24 mouse cellular contexts compared by ENCODE assay signal in genomic region chr10:44636061-44636460, GRCm38 (mm10).
DNase-seq lines count a peak whose midpoint lies in the region; ATAC-seq and TF ChIP-seq lines count a peak whose summit lies in the region.
"Had no signal": no experiment of that assay in that cellular context is flagged by ENCODE, and none has a peak within 500 bp of the region (broad histone marks: within the 10 kb centered on the region; RNA-seq: fewer than 3 reads in every experiment).

No protein-coding gene starts in this region.

- peaks cover 14% of the 10 kb centered on the region for H3K4me1 ChIP-seq in liver, postnatal 0 days (ENCODE audit: insufficient read depth)
- H3K4me1 ChIP-seq in spleen, adult 2 months (ENCODE audit: control insufficient read depth, insufficient read depth, insufficient read length): peaks cover 36% of the 10 kb centered on the region
- peaks cover 55% of the 10 kb centered on the region for H3K4me1 ChIP-seq in bone marrow macrophage, adult 2 months (ENCODE audit: control insufficient read depth, insufficient read depth, low read length)
- H3K4me1 ChIP-seq: embryonic facial prominence, embryonic 13.5 days; forebrain, embryonic 12.5 days; hindbrain, embryonic 12.5 days had no signal

- H3K27me3 ChIP-seq in liver, postnatal 0 days (ENCODE audit: insufficient read depth, low read length): no peaks in the 10 kb centered on the region
- H3K27me3 ChIP-seq in spleen, adult 2 months (ENCODE audit: control insufficient read depth, insufficient read depth, low read length): no peaks in the 10 kb centered on the region
- H3K27me3 ChIP-seq in splenic B cell, adult 2 months (ENCODE audit: control insufficient read depth, insufficient read depth, low read length, poor library complexity, severe bottlenecking): no peaks in the 10 kb centered on the region
- H3K27me3 ChIP-seq: embryonic facial prominence, embryonic 13.5 days; forebrain, embryonic 12.5 days; hindbrain, embryonic 12.5 days had no signal

- H3K36me3 ChIP-seq in liver, postnatal 0 days (replicated peaks; ENCODE audit: insufficient read depth, low read length): no peaks in the 10 kb centered on the region
- no peaks in the 10 kb centered on the region for H3K36me3 ChIP-seq in spleen, adult 2 months (ENCODE audit: control insufficient read depth, insufficient read depth, low read length)
- H3K36me3 ChIP-seq in splenic B cell, adult 2 months (ENCODE audit: control insufficient read depth, insufficient read depth, low read length, poor library complexity, severe bottlenecking): no peaks in the 10 kb centered on the region
- H3K36me3 ChIP-seq: embryonic facial prominence, embryonic 13.5 days; forebrain, embryonic 12.5 days; G1E; hindbrain, embryonic 12.5 days had no signal

- DNase-seq in liver, postnatal 0 days: no peak
- DNase-seq in liver: no peak
- DNase-seq in spleen, adult 2 months (ENCODE audit: low read depth in 1 of 2, low spot score in 2 of 2): peak; percentile 59 to 67
- no peak for DNase-seq in spleen, adult 12 weeks (ENCODE audit: low spot score)
- peak; percentile 71 for DNase-seq in splenic B cell, adult 2 months (ENCODE audit: low read depth, low spot score)
- DNase-seq in frontal cortex, postnatal 14 days (ENCODE audit: low spot score in 2 of 2): no peak
- no peak for DNase-seq in T-cell, adult 2 months (ENCODE audit: low spot score)
- DNase-seq: adrenal gland, adult 2 months; adrenal gland, postnatal 25 days; cerebellum, adult 11 months; cerebellum, adult 8-10 months; cerebellum, postnatal 25 days; forebrain, postnatal 0 days; gastrocnemius, adult 2 months; gastrocnemius, postnatal 25 days; heart, postnatal 10 days; heart, postnatal 4 days had no signal

- no peak overlapping the region for H3K4me2 ChIP-seq in liver, postnatal 0 days (ENCODE audit: low read depth, low read length)
- H3K4me2 ChIP-seq: embryonic facial prominence, embryonic 13.5 days; forebrain, embryonic 12.5 days; hindbrain, embryonic 12.5 days had no signal

- TF ChIP-seq EP300 in liver, postnatal 0 days (IDR thresholded peaks at IDR 0.05; ENCODE audit: low read depth): no peak

- no peak for TF ChIP-seq POLR2A in spleen, adult 2 months (IDR thresholded peaks at IDR 0.05; ENCODE audit: low read depth, low read length)
- no peak for TF ChIP-seq POLR2A in bone marrow macrophage, adult 2 months (IDR thresholded peaks at IDR 0.05; ENCODE audit: borderline replicate concordance, low read depth, low read length)

- TF ChIP-seq CTCF in liver, postnatal 0 days (IDR thresholded peaks at IDR 0.05; ENCODE audit: low read depth): no peak
- no peak for TF ChIP-seq CTCF in spleen, adult 2 months (IDR thresholded peaks at IDR 0.05; ENCODE audit: extremely low read depth, insufficient read depth, insufficient read length, insufficient replicate concordance)
- no peak for TF ChIP-seq CTCF in bone marrow macrophage, adult 2 months (IDR thresholded peaks at IDR 0.05; ENCODE audit: low read depth, low read length)

- H3K9ac ChIP-seq in liver, postnatal 0 days (replicated peaks): no peak overlapping the region
- H3K9ac ChIP-seq: embryonic facial prominence, embryonic 13.5 days; forebrain, embryonic 12.5 days; forebrain, postnatal 0 days; hindbrain, embryonic 12.5 days had no signal

- H3K9me3 ChIP-seq in liver, postnatal 0 days (ENCODE audit: low read length): no peaks in the 10 kb centered on the region
- H3K9me3 ChIP-seq: embryonic facial prominence, embryonic 13.5 days; forebrain, embryonic 12.5 days; G1E; hindbrain, embryonic 12.5 days had no signal

- ATAC-seq in liver, postnatal 0 days: no peak
- ATAC-seq: forebrain, postnatal 0 days; hindbrain, postnatal 0 days; Patski had no signal

- H3K4me3 ChIP-seq in liver, postnatal 0 days (ENCODE audit: low read depth, low read length): no peak overlapping the region
- H3K4me3 ChIP-seq in spleen, adult 2 months (ENCODE audit: extremely low read depth, insufficient read depth, insufficient read length): no peak overlapping the region
- H3K4me3 ChIP-seq in bone marrow macrophage, adult 2 months (ENCODE audit: insufficient read depth, low read length): no peak overlapping the region
- H3K4me3 ChIP-seq: embryonic facial prominence, embryonic 13.5 days; forebrain, embryonic 12.5 days; gastrocnemius, adult 2 months; hindbrain, embryonic 12.5 days had no signal

- H3K27ac ChIP-seq in liver, postnatal 0 days (ENCODE audit: low read depth): peak overlapping the region; percentile 56; the same call in 1 of the 2 replicates
- peak overlapping the region; percentile 84 for H3K27ac ChIP-seq in spleen, adult 2 months (ENCODE audit: insufficient read depth, low read length)
- peak overlapping the region; percentile 95 for H3K27ac ChIP-seq in bone marrow macrophage, adult 2 months (ENCODE audit: insufficient read depth, low read depth, low read length)
- H3K27ac ChIP-seq: embryonic facial prominence, embryonic 13.5 days; forebrain, embryonic 12.5 days; gastrocnemius, adult 2 months; hindbrain, embryonic 12.5 days; hindbrain, postnatal 0 days had no signal

Comparison
In these comparisons a context has a peak if more than half of its experiments do, and no peak if none do; other contexts are left out.
1. DNase-seq: peak in spleen, adult 2 months (2 of 2) and splenic B cell, adult 2 months (single experiment); none in liver, postnatal 0 days (single experiment), liver (single experiment), spleen, adult 12 weeks (single experiment), frontal cortex, postnatal 14 days (0 of 2) and T-cell, adult 2 months (single experiment).
2. Peak in every context shown above with its lines, with median percentiles within 50 percentile points of each other: H3K27ac ChIP-seq.